Mouse (Mus musculus) intestine, embryonic 14.5 days (tissue): ENCODE measurements around the gene Padi6. TPM values are rescaled to one million over a fixed set of nuclear protein-coding genes. Genes with fewer than 3 reads are reported as not detected.

ENCODE experiments used
- ATAC-seq: fragments of 200-750 bp; cut with Nextera tagmentation; replicated peaks from 2 replicates; pipeline ENCODE4 v1.8.0; 2017; ENCODE audit warnings: low read depth, moderate number of reproducible peaks, moderate TSS enrichment, moderate library complexity; ENCODE audit not compliant: low FRiP score, low TSS enrichment
- DNase-seq: peaks from one replicate; pipeline ENCODE4 v3.0.0-alpha.2; 2018; ENCODE audit warnings: low spot score
- H3K27ac ChIP-seq: fragments of 300-500 bp; sonication (generic); 2 replicates; pipeline ENCODE4 v1.5.1; 2014; ENCODE audit warnings: low read depth, mild to moderate bottlenecking, control low read depth
- H3K27me3 ChIP-seq: fragments of 300-500 bp; sonication (generic); replicated peaks from 2 replicates; pipeline ENCODE4 v1.6.1; 2014; ENCODE audit warnings: low read length, control low read depth; ENCODE audit not compliant: control insufficient read depth, insufficient read depth
- H3K36me3 ChIP-seq: fragments of 300-500 bp; sonication (generic); 2 replicates; pipeline ENCODE4 v1.6.1; 2014; ENCODE audit warnings: low read length, control low read depth; ENCODE audit not compliant: control insufficient read depth, insufficient read depth
- H3K4me1 ChIP-seq: fragments of 300-500 bp; sonication (generic); replicated peaks from 2 replicates; pipeline ENCODE4 v1.6.1; 2014; ENCODE audit warnings: low read length, control low read depth, mixed read lengths; ENCODE audit not compliant: control insufficient read depth, insufficient read depth
- H3K4me2 ChIP-seq: fragments of 300-500 bp; sonication (generic); 2 replicates; pipeline ENCODE4 v1.6.1; 2014; ENCODE audit warnings: low read length
- H3K4me3 ChIP-seq: fragments of 300-500 bp; sonication (generic); 2 replicates; pipeline ENCODE4 v1.5.1; 2014; ENCODE audit warnings: low read depth, low read length, control low read depth, mixed read lengths
- H3K9ac ChIP-seq: fragments of 300-500 bp; sonication (generic); 2 replicates; pipeline ENCODE4 v1.6.1; 2014; ENCODE audit warnings: mild to moderate bottlenecking, low read length
- H3K9me3 ChIP-seq: fragments of 300-500 bp; sonication (generic); 2 replicates; pipeline ENCODE4 v1.6.1; 2016; ENCODE audit warnings: low read length, control low read depth; ENCODE audit not compliant: control insufficient read depth
- WGBS: fragments of 180-500 bp; shearing (Covaris S2); extraction: QIAGEN DNeasy Blood & Tissue Kit; methylation state at CpG from one replicate; pipeline ENCODE4 v1.1.7; 2014; 5-methylcytosine and 5-hydroxymethylcytosine counted together
- polyA plus RNA-seq: library from polyadenylated mRNA; unstranded; fragments of >200 nt; fragmentation: Nextera tagmentation; extraction: Ambion mirVana; gene quantifications from 2 replicates; pipeline ENCODE4 v1.2.1, GENCODE M21; 2014

The Padi6 gene
- 0.07 TPM in 1 of 2 replicates, not detected in the other for polyA plus RNA-seq

DNA sequence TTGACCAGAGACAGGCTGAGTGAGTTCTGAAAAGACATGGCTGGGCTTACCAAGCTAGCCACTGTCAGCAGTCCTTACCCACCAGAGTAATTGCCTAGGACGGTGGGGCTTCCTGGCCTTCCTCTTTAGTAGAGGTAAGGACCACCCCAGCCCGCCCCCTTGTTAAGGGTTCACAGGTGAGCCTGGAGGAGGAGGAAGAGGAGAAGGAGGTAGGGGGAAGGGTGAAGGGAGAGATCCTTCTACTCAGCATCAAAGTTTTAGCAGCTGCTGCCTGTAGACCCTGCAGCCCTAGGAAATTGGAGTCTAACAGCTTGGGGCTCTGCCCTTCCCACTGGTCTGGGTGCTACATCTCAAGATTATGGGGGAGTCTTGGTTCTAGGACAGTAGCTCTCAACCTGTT, at the start of gene Padi6:
Padi6 (minus strand) TSS at position 101 of the 400 bp plus-strand sequence.
- Histone ChIP-seq H3K27me3 (no peaks in the 10 kb centered on the region), H3K36me3 (no peaks in the 10 kb centered on the region), H3K9me3 (no peaks in the 10 kb centered on the region), H3K9ac (no peak within 1 kb of the TSS), H3K4me3 (no peak within 1 kb of the TSS), H3K27ac (no peak within 1 kb of the TSS), H3K4me2 (no peak within 1 kb of the TSS), H3K4me1 (peaks cover under 1% of the 10 kb centered on the region; the same call in 1 of the 2 replicates)
- ATAC-seq: no peak
- 70% methylated on average over 2 of the region's 2 CpGs for WGBS
- no peak for DNase-seq

DNA sequence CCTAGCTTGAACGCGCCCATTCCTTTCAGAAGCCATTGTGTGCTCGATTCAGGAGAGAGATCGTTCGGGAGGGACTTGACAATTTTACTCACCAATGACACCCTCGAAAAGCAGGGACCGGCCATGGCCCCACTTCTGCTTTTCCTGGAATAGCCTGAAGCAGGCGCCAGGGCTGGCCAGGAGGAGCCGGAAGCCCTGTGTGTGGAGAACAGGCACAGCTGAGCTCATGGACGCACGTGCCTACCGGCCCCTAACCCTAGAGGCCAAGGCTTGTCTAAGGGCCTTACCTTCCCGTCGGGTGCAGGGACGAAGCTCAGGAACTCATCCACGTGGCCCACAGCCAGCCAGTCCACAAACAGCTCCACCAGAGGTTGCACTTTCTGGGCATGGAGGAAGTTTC, 48.6 kb upstream of the Padi6 start:
- DNase-seq (no peak), ATAC-seq (no peak)
- no peak overlapping the region for H3K4me2 ChIP-seq
- WGBS: 79% methylated on average over 16 of the region's 16 CpGs
- H3K9me3 ChIP-seq: no peaks in the 10 kb centered on the region
- H3K27ac ChIP-seq: no peak overlapping the region
- no peaks in the 10 kb centered on the region for H3K36me3 ChIP-seq
- no peaks in the 10 kb centered on the region for H3K4me1 ChIP-seq
- H3K4me3 ChIP-seq: no peak overlapping the region
- H3K27me3 ChIP-seq: no peaks in the 10 kb centered on the region
- H3K9ac ChIP-seq: no peak overlapping the region

DNA sequence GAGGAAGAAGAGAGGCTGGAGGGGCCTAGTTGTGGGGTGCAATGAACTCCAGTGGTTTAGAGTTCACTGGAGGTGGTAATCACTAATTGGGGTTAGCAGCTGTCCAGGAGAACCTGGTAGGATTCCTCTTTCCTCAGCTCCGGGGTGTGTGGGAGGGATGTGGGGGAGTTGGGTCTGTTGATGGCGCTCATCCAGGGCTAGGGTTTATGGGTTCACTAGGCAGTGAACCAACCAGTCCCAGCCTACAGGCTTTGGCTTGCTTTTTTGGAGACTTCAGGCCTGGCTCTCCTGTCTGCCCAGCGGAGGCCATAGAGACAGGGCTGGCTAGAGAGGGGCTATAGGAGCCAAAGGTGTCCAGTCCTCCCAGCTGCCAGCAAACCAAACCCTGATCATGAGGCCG, 47.5 kb upstream of the Padi6 start:
- 84% methylated on average over 4 of the region's 4 CpGs for WGBS
- no peak overlapping the region for H3K27ac ChIP-seq
- ATAC-seq (no peak), DNase-seq (no peak)
- no peaks in the 10 kb centered on the region for H3K36me3 ChIP-seq
- no peaks in the 10 kb centered on the region for H3K27me3 ChIP-seq
- H3K9ac ChIP-seq: no peak overlapping the region
- no peak overlapping the region for H3K4me3 ChIP-seq
- H3K9me3 ChIP-seq: no peaks in the 10 kb centered on the region
- H3K4me1 ChIP-seq: no peaks in the 10 kb centered on the region
- no peak overlapping the region for H3K4me2 ChIP-seq

DNA sequence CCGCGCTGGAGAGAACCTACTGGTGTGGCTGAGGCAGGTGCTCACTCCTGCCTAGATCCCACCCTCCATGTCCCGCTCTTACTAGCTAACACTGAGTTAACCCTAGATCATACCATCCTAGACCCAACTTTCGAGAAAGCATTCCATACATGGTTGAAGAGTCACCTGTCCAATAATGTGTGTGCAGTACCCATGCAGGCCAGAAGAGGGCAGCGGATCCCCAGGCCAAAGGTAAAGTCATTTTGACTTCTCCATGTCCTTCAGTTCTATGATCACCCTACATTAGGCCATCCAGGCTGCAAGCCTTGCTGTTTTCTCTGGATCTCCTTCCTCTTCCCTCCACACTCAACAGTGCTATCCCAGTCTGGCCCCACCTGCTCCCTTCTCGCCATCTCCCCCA, 46.5 kb upstream of the Padi6 start:
- DNase-seq (peak; percentile 89), ATAC-seq (0 out of 2 replicates have a peak, but pooled peaks have one; percentile 14)
- WGBS: 44% methylated on average over 6 of the region's 6 CpGs
- 0 out of 2 replicates have a peak, but pooled peaks cover 3% of the 10 kb centered on the region for H3K9me3 ChIP-seq
- H3K27me3 ChIP-seq: no peaks in the 10 kb centered on the region
- H3K4me1 ChIP-seq: no peaks in the 10 kb centered on the region
- H3K9ac ChIP-seq: no peak overlapping the region
- no peak overlapping the region for H3K4me2 ChIP-seq
- H3K27ac ChIP-seq: no peak overlapping the region
- H3K36me3 ChIP-seq: no peaks in the 10 kb centered on the region
- no peak overlapping the region for H3K4me3 ChIP-seq

DNA sequence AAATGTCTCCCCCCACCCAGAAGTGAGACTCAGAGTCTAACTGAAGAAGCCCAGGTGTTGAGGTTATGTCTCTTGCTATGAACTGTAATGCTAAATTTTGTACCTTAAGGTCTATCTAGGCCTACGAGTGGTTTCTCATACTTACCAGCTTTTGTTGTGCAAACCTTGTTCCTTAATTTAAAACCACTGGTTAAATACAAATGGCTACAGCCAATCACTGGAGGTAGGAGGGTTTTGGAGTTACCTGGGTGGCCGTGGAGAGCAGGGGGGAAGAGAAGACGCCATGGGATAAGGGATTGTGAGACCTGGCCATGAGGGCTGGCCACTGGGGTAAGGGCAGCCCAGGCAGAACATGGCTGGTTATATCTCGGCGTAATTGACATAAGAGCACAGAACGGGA, 45.8 kb upstream of the Padi6 start:
- H3K4me1 ChIP-seq: no peaks in the 10 kb centered on the region
- no peak for ATAC-seq
- H3K4me3 ChIP-seq: no peak overlapping the region
- no peak overlapping the region for H3K9ac ChIP-seq
- no peak for DNase-seq
- H3K27me3 ChIP-seq: no peaks in the 10 kb centered on the region
- H3K27ac ChIP-seq: no peak overlapping the region
- H3K9me3 ChIP-seq: 0 out of 2 replicates have a peak, but pooled peaks cover 3% of the 10 kb centered on the region
- no peaks in the 10 kb centered on the region for H3K36me3 ChIP-seq
- H3K4me2 ChIP-seq: no peak overlapping the region
- WGBS: 82% methylated on average over 6 of the region's 6 CpGs

DNA sequence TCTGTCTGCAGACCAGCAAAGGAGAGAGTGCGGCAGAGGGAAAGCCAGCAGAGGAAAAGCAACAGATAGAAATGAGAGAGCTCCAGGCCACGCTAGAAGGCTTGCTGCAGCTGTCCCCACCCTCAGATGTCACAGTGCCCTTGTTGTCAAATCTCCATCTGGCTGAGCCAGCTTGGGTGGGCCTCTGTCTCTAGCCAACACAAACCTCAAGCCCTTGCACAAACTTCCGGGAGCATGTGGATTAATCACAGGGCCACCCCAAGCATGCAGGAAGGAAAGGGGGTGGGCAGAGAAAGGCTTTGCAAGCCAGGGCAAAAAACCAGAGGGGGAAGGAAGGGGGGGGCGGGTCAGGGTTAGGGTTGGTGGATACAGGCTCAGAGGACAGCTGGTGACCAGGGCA, 45.0 kb upstream of the Padi6 start:
- Histone ChIP-seq H3K4me2 (no peak overlapping the region), H3K27me3 (no peaks in the 10 kb centered on the region), H3K4me1 (no peaks in the 10 kb centered on the region), H3K27ac (no peak overlapping the region), H3K36me3 (no peaks in the 10 kb centered on the region), H3K9ac (no peak overlapping the region), H3K4me3 (no peak overlapping the region), H3K9me3 (0 out of 2 replicates have a peak, but pooled peaks cover 3% of the 10 kb centered on the region)
- ATAC-seq: no peak
- WGBS: 56% methylated on average over 3 of the region's 4 CpGs
- DNase-seq: no peak

DNA sequence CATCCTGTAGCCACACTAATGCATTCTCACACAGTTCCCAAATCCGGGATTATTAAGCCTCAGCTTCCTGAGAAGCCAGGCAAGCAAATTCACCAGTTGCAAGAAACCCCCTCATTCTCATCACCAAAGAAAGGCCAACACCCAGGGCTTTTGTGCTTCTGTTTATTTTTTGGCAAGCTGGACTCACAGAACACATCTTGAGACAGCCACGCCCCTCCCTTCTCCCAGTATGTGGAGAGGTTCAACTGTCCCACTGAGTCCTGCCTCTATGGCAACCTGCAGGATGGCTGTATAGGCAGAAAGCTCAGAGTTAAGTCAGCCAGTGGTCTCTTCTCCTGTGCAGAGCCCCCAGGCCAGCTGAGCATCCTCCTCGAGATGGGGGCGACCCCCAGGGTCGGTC, 42.8 kb upstream of the Padi6 start:
- DNase-seq: no peak
- ATAC-seq: no peak
- 89% methylated on average over 5 of the region's 5 CpGs for WGBS
- no peak overlapping the region for H3K4me2 ChIP-seq
- no peaks in the 10 kb centered on the region for H3K27me3 ChIP-seq
- no peaks in the 10 kb centered on the region for H3K36me3 ChIP-seq
- H3K9ac ChIP-seq: no peak overlapping the region
- no peak overlapping the region for H3K4me3 ChIP-seq
- H3K4me1 ChIP-seq: no peaks in the 10 kb centered on the region
- 0 out of 2 replicates have a peak, but pooled peaks cover 3% of the 10 kb centered on the region for H3K9me3 ChIP-seq
- H3K27ac ChIP-seq: no peak overlapping the region

DNA sequence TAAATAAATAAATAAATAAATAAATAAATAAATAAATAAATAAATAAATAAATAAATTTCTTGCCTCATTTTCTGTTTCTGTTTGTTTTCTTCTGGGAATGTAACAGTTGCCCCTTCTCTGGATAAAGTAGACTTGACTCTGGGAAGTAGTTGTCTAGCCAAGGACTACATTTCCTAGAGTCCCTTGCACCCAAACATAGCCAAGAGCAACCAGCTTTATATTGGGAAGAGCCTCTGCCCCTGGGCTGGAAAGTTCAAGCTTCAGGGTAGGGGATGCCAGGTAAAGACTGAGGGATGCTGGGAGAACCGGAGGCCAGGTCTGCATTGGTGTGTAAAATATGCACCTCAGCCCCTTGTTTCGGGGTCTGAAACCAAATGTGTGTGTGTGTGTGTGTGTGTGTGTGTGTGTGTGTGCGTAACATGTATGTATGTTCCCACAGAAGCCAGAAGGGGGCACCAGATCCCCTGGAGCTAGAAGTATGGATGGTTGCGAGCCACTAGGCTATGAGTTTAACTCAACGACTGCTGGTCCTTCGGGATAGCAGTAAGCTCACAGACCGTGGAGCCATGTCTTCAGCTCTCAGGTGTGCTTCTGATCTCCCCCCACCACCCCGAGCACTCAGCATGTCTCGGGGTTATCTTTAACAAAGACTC, 42.0 kb upstream of the Padi6 start:
- Histone ChIP-seq H3K27me3 (no peaks in the 10 kb centered on the region), H3K4me3 (no peak overlapping the region), H3K27ac (no peak overlapping the region), H3K9ac (no peak overlapping the region), H3K4me1 (no peaks in the 10 kb centered on the region), H3K36me3 (no peaks in the 10 kb centered on the region), H3K9me3 (0 out of 2 replicates have a peak, but pooled peaks cover 3% of the 10 kb centered on the region), H3K4me2 (no peak overlapping the region)
- DNase-seq: no peak
- ATAC-seq: no peak
- WGBS: 95% methylated on average over 9 of the region's 9 CpGs

DNA sequence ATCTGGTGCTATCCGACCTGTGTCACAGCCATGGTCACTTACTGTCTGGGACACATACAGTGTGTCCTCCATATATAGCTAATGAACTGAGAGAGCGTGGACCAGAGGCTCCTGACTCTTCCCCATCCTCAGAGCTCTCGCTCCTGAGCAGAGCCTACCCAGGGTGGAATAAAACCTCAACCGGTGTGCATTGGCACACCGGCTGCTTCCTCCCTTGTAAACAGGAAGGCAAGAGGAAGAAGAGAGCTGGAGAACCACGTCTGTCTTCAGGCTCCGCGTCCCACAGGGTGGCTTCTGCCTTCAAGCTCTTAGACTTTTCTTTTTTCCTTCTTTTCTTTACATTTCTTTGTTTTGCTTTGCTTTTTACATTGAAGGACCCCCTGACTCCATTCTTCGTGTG, 40.4 kb upstream of the Padi6 start:
- H3K27ac ChIP-seq: no peak overlapping the region
- no peak for ATAC-seq
- 91% methylated on average over 9 of the region's 9 CpGs for WGBS
- H3K27me3 ChIP-seq: no peaks in the 10 kb centered on the region
- no peak overlapping the region for H3K4me2 ChIP-seq
- no peaks in the 10 kb centered on the region for H3K4me1 ChIP-seq
- no peak overlapping the region for H3K4me3 ChIP-seq
- no peaks in the 10 kb centered on the region for H3K36me3 ChIP-seq
- DNase-seq: no peak
- 0 out of 2 replicates have a peak, but pooled peaks cover 3% of the 10 kb centered on the region for H3K9me3 ChIP-seq
- no peak overlapping the region for H3K9ac ChIP-seq
